Mouse (Mus musculus) natural killer cell, adult 2 months (primary cell): ENCODE results near the gene Pald1.

ENCODE experiments used
- DNase-seq, 2 experiments: peaks; one replicate each; pipeline ENCODE4 v3.0.0; 2022; ENCODE audit warnings: low spot score in 2 of 2

Gene Pald1

GRCm38 (mm10) chr10:61383021-61383714, at the start of gene Pald1:
Gene Pald1, minus strand, starts transcription at chr10:61383530.
- peak; percentile 7 to 17 for DNase-seq

DNA sequence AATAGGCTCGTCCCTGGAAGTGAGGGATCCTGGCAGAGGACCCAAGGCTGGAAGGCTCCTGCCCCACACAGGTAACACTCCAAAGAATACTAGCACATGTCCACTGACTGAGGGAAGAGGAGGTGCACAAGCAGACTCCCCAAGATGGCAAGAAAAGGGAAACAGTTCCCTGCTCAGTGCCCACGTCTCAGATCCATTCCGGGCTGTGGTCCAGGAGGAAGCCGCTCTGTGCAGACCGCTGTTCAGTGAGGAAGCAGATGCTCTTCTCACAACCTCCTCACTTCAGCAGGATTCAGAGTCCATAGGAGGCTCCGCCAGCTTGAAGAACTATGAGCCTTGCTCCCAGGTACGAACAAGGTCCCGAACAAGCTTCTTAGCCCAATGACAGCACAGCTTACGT, 48.0 kb upstream of the Pald1 start:
- no peak for DNase-seq

- no peak for DNase-seq
Measured at GRCm38 (mm10) chr10:61429043-61429442, 45.7 kb upstream of the Pald1 start.

DNA sequence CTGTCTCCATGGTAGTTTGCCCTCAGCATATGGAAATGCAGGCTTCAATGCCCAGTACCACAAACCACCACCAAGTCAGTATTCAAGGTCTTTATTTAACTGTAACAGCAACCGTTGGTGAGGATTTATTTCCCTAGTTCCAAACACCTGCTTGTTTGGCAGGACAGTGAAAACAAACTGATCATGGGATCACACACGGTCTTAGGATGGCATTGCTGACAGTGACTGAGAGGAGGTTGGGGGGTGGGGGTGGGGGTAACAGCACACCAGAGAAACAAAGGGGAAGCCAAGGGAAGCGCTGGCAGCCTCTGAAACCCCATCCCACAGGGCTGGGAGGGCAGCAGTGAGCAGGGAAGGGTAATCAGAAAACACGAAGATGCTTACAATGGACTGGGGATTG, 45.1 kb upstream of the Pald1 start:
- DNase-seq: no peak

DNA sequence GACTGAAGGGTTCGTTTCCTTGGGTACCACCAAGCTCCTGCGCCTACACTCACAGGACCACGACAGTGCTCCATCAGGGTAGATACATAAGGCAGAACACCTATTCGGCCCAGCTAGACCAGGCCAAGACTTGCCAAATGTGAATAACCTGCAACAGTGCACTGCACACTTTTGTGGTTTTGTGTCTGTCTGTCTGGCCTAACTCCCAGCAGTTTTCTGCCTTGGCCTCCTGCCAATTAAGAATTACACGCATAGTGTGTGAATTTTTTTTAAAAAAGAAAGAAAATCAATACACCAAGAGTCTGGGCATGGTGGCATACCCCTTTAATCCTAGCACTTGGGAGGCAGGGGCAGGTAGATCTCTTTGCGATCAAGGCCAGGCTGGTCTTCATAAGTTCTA, 44.6 kb upstream of the Pald1 start:
- no peak for DNase-seq

DNA sequence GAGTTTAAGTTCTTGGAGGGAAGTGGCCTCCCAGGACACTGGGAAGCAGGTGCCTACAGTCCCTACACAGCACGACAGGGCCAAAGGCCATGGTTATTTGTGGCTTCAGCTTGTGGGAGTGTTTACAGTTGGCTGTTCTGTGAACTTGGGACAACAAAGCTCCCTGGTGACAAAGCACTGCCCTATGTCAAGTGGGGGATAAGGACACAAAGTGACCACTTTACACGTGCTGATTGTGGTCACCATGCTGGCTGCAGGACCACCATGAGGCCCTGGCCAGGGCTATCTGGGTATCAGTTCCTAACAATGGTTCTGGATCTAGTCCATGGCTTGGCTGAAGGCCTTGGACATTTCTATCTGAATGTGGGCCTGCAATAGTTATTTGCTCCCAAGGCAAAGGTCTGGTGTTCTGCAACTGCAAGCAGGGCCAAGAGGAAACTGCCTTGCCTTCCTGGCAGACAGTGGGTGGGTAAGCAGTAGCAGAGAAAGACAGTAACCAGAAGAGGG, 43.0 kb upstream of the Pald1 start:
- no peak for DNase-seq

GRCm38 (mm10) chr10:61425047-61425446, 41.7 kb upstream of the Pald1 start:
- DNase-seq: no peak

DNA sequence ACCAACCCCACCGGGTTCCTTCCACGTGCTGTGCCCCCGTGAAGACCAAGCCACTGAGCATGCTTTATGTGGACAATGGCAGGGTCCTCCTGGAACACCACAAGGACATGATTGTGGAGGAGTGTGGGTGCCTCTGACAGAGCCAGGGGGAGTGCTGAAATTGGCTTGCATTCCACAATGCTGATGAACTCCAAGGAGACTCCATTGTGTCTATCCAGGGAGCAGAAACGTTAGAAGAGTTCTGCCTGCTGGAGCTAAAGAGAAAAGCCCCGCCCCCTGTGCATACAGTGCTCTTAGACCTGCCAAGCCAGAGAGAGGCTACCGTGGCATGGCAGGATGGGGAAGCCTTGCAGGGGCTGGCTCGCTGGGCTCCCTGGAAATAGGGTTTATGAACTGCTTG, 41.2 kb upstream of the Pald1 start:
- no peak for DNase-seq

GRCm38 (mm10) chr10:61423289-61423688, 40.0 kb upstream of the Pald1 start:
- DNase-seq: peak; percentile 17 to 29

DNA sequence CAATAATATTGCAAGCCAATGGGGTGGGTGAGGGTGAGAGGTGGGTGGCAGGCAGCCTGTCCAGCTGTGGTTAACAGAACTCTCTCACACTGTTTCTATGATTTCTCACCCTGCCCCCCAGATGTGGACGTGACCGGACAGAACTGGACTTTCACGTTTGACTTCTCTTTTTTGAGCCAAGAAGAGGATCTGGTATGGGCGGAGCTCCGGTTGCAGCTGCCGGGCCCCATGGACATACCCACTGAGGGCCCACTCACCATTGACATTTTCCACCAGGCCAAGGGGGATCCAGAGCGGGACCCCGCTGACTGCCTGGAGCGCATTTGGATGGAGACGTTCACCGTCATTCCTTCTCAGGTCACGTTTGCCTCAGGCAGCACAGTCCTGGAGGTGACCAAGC, 39.5 kb upstream of the Pald1 start:
- peak in 1 of 2 experiments; percentile 12 for DNase-seq

GRCm38 (mm10) chr10:61420011-61420410, 36.7 kb upstream of the Pald1 start:
- no peak for DNase-seq

DNA sequence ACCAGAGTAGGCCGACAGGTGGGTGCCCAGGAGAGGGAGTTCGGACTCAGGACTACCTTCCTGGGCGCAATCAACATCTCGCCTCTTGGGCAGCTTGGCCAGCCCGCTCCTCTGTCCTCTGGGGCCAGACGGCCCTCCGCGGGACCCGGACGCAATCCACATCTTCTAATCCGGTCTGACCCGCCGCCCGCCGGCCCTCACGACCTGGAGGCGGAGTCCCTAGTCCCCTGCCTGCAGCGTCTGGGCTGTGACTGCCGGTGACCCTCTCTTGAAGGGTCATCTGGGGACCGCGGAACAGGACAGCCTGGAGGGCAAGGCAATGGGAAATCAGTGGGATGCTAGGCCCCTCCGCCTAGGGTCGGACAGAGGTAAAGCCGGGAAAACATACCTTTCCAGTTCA, 35.8 kb upstream of the Pald1 start:
- DNase-seq: no peak

DNA sequence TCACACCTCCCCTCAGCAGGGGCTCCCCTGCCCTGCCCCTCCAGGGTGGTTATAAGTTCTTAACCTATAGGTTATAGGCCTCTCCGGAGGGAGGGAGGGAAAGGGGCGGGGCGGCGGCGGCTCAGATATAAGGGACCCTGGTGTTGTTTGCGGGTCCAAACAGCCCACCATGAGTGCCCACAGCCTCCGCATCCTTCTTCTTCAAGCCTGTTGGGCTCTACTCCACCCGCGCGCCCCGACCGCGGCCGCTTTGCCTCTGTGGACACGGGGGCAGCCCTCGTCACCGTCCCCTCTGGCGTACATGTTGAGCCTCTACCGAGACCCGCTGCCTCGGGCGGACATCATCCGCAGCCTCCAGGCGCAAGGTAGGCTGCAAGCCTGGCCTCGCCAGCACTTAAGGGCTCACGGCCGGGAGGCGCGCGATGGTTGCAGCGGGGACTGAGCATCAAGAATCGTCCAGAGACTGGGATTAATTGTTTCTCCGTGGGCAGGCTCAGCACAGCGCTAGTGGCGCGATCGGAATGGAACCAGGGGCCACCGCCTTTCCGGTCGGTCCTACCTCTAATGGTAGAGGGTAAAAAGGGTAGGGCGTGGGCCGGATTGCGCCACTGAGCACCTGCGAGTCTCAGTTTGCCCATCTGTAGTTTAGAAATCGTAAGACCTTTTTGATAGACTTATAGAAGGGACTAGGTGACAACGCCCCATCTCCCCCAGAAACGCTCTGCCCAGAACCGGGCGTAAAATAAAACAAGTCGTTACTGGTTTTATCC, 35.0 kb upstream of the Pald1 start:
- peak in 1 of 2 experiments; percentile 6 for DNase-seq

DNA sequence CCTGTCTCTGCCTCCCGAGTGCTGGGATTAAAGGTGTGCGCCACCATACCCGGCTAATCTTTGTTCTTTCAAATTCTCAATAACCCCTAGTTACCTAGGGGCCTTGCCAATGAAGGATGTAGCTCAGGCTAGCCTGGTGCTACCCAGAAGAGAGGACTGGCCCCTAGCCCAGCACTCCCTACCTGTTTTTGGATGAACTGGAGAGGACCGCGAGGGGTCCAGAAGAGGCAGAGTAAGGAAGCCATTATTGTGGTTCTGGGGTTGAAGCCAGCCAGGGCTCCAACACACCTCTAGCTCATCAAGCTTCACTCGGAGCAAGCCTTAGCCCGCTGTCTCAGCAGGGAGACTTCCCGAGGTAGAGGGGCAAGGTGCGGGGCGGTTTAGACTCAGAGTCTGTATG, 34.3 kb upstream of the Pald1 start, which contains the start of gene Nodal:
Nodal (plus strand) TSS at position 301 of the 400 bp plus-strand sequence.
- DNase-seq: no peak

GRCm38 (mm10) chr10:61417046-61417445, 33.7 kb upstream of the Pald1 start:
- no peak for DNase-seq

GRCm38 (mm10) chr10:61416561-61416960, 33.2 kb upstream of the Pald1 start:
- DNase-seq: no peak

- no peak for DNase-seq
Measured at GRCm38 (mm10) chr10:61415890-61416289, 32.6 kb upstream of the Pald1 start.

DNA sequence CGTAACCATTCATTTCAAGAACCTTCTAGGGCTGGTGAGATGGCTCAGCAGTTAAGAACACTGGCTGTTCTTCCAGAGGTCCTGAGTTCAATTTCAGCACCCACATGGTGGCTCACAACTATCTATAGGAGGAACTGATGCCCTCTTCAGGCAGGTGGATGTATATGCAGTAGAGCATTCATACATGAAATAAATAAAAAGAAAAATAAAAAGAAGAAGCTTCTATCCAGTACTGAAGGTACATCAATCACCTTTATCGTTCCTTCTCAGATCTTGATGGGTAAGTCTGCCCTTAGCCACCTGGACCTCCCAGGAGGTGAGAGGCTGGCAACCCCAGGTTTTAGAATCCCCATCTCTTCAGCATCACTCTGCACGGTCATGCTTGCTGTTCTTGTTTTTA, 31.9 kb upstream of the Pald1 start:
- DNase-seq: no peak

- DNase-seq: no peak
Measured at GRCm38 (mm10) chr10:61412910-61413625, 29.7 kb upstream of the Pald1 start.

- DNase-seq: no peak
Measured at GRCm38 (mm10) chr10:61410193-61410592, 26.9 kb upstream of the Pald1 start.

GRCm38 (mm10) chr10:61409776-61410175, 26.4 kb upstream of the Pald1 start:
- no peak for DNase-seq

- no peak for DNase-seq
Measured at GRCm38 (mm10) chr10:61405958-61406357, 22.6 kb upstream of the Pald1 start.
